8 mouse cellular contexts compared by ENCODE assay signal in genomic region chr13:21882760-21883405, GRCm38 (mm10). TPM values are rescaled to one million over a fixed set of nuclear protein-coding genes. Genes with fewer than 3 reads are reported as not detected.
DNase-seq lines count a peak whose midpoint lies in the region; ATAC-seq and TF ChIP-seq lines count a peak whose summit lies in the region.

No protein-coding gene starts in this region.

- whole genome bisulfite sequencing in forebrain, embryonic 13.5 days = under 1% methylated on average over 13 of the region's 13 CpGs
- WGBS in limb, embryonic 11.5 days = under 1% methylated on average over 13 of the region's 13 CpGs
- WGBS in midbrain, embryonic 14.5 days = 2% methylated on average over 13 of the region's 13 CpGs
- WGBS in stomach, postnatal 0 days = 6% methylated on average over 13 of the region's 13 CpGs

- H3K4me2 ChIP-seq in forebrain, embryonic 13.5 days = peak overlapping the region; percentile 42
- peak overlapping the region; percentile 42 for H3K4me2 ChIP-seq in limb, embryonic 11.5 days (ENCODE audit: low read depth, severe bottlenecking)
- H3K4me2 ChIP-seq in midbrain, embryonic 14.5 days (ENCODE audit: low read length) = peak overlapping the region; percentile 30
- peak overlapping the region; percentile 45 for H3K4me2 ChIP-seq in stomach, postnatal 0 days (replicated peaks; ENCODE audit: low read depth)

- no peaks in the 10 kb centered on the region for H3K9me3 ChIP-seq in forebrain, embryonic 13.5 days (replicated peaks)
- no peaks in the 10 kb centered on the region for H3K9me3 ChIP-seq in limb, embryonic 11.5 days (ENCODE audit: control insufficient read depth, low read length)
- no peaks in the 10 kb centered on the region for H3K9me3 ChIP-seq in midbrain, embryonic 14.5 days (ENCODE audit: control insufficient read depth, low read length)
- no peaks in the 10 kb centered on the region for H3K9me3 ChIP-seq in stomach, postnatal 0 days (ENCODE audit: control insufficient read depth, low read length)

- H3K4me1 ChIP-seq in forebrain, embryonic 13.5 days = peaks cover 8% of the 10 kb centered on the region
- no peaks in the 10 kb centered on the region for H3K4me1 ChIP-seq in limb, embryonic 11.5 days (ENCODE audit: control insufficient read depth, insufficient read depth, low read length)
- no peaks in the 10 kb centered on the region for H3K4me1 ChIP-seq in midbrain, embryonic 14.5 days (ENCODE audit: control insufficient read depth, insufficient read depth, low read length)
- H3K4me1 ChIP-seq in stomach, postnatal 0 days (replicated peaks; ENCODE audit: control insufficient read depth, insufficient read depth) = no peaks in the 10 kb centered on the region

- peaks cover 6% of the 10 kb centered on the region; the same call in 1 of the 2 replicates for H3K27me3 ChIP-seq in forebrain, embryonic 13.5 days
- no peaks in the 10 kb centered on the region for H3K27me3 ChIP-seq in limb, embryonic 11.5 days (ENCODE audit: control insufficient read depth, insufficient read depth, low read length)
- H3K27me3 ChIP-seq in midbrain, embryonic 14.5 days (ENCODE audit: control insufficient read depth, insufficient read depth, low read length) = peaks cover 5% of the 10 kb centered on the region
- H3K27me3 ChIP-seq in stomach, postnatal 0 days (ENCODE audit: control insufficient read depth, insufficient read depth, low read length) = no peaks in the 10 kb centered on the region

- DNase-seq in heart, adult 18-20 months = peak; percentile 15 to 56
- no peak for DNase-seq in heart, adult 11 months
- peak; percentile 72 for DNase-seq in brain, adult 2 months (ENCODE audit: low read depth, low spot score)
- peak; percentile 89 for DNase-seq in hindlimb bud, embryonic 11.5 days (ENCODE audit: extremely low spot score, low read depth, low spot score)
- peak; percentile 87 for DNase-seq in limb, embryonic 11.5 days (ENCODE audit: low spot score)
- DNase-seq in midbrain, embryonic 14.5 days = peak; percentile 71
- DNase-seq in stomach, postnatal 0 days (ENCODE audit: low spot score) = peak; percentile 21

- peak overlapping the region; percentile 31 for H3K4me3 ChIP-seq in forebrain, embryonic 13.5 days
- peak overlapping the region; percentile 28 for H3K4me3 ChIP-seq in limb, embryonic 11.5 days (ENCODE audit: low read depth, low read length)
- H3K4me3 ChIP-seq in midbrain, embryonic 14.5 days (replicated peaks; ENCODE audit: low read depth, low read length) = peak overlapping the region; percentile 17; the same call in 1 of the 2 replicates
- peak overlapping the region; percentile 27; the same call in 1 of the 2 replicates for H3K4me3 ChIP-seq in stomach, postnatal 0 days (ENCODE audit: low read depth, low read length)

- H3K9ac ChIP-seq in forebrain, embryonic 13.5 days = no peak overlapping the region
- H3K9ac ChIP-seq in limb, embryonic 11.5 days (ENCODE audit: low read length) = peak overlapping the region; percentile 22; the same call in 1 of the 2 replicates
- no peak overlapping the region for H3K9ac ChIP-seq in midbrain, embryonic 14.5 days (replicated peaks; ENCODE audit: low read length)
- no peak overlapping the region for H3K9ac ChIP-seq in stomach, postnatal 0 days (ENCODE audit: low read length)

- ATAC-seq in forebrain, embryonic 13.5 days = no peak; the same call in 1 of the 2 replicates
- peak; percentile 62; the same call in 1 of the 2 replicates for ATAC-seq in limb, embryonic 11.5 days (ENCODE audit: insufficient number of reproducible peaks, low FRiP score, low TSS enrichment, low read depth)
- no peak for ATAC-seq in midbrain, embryonic 14.5 days (ENCODE audit: low FRiP score, low TSS enrichment)
- no peak for ATAC-seq in stomach, postnatal 0 days (ENCODE audit: low FRiP score, low TSS enrichment)

- H3K27ac ChIP-seq in forebrain, embryonic 13.5 days = no peak overlapping the region
- no peak overlapping the region for H3K27ac ChIP-seq in limb, embryonic 11.5 days (replicated peaks; ENCODE audit: low read depth, low read length)
- H3K27ac ChIP-seq in midbrain, embryonic 14.5 days (replicated peaks; ENCODE audit: low read depth, low read length) = no peak overlapping the region
- H3K27ac ChIP-seq in stomach, postnatal 0 days (replicated peaks) = no peak overlapping the region

- H3K36me3 ChIP-seq in forebrain, embryonic 13.5 days (ENCODE audit: poor library complexity, severe bottlenecking) = no peaks in the 10 kb centered on the region
- no peaks in the 10 kb centered on the region for H3K36me3 ChIP-seq in limb, embryonic 11.5 days (ENCODE audit: control insufficient read depth, insufficient read depth, low read length)
- H3K36me3 ChIP-seq in midbrain, embryonic 14.5 days (ENCODE audit: control insufficient read depth, insufficient read depth, low read length) = no peaks in the 10 kb centered on the region
- no peaks in the 10 kb centered on the region for H3K36me3 ChIP-seq in stomach, postnatal 0 days (ENCODE audit: control insufficient read depth, insufficient read depth, low read length)

- TF ChIP-seq CTCF in stomach, postnatal 0 days (IDR thresholded peaks at IDR 0.05; ENCODE audit: low read depth) = no peak

- TF ChIP-seq EP300 in stomach, postnatal 0 days (optimal IDR thresholded peaks at IDR 0.05) = no peak

RNA-seq across cellular contexts. Expression of gene Hist1h2br, which starts 49.3 kb away (rescaled TPM):
- total RNA-seq in heart, adult 18-20 months (2021) = 10 to 100 TPM; 28.3 to 30.7 TPM
- polyA plus RNA-seq in forebrain, embryonic 13.5 days (2015; fragmentation: Nextera tagmentation; extraction: Ambion mirVana) = 24.7 and 27.2 TPM in 2 replicates
- 21.5 and 24.2 TPM in 2 replicates for polyA plus RNA-seq in limb, embryonic 11.5 days (2014; fragmentation: Nextera tagmentation; extraction: Ambion mirVana)
- polyA plus RNA-seq in midbrain, embryonic 14.5 days (2014; fragmentation: Nextera tagmentation; extraction: Ambion mirVana) = 4.0 and 4.1 TPM in 2 replicates
- polyA plus RNA-seq in stomach, postnatal 0 days (2015; fragmentation: Nextera tagmentation; extraction: Ambion mirVana) = 8.1 and 10.0 TPM in 2 replicates

RNA-seq across cellular contexts. Expression of gene Hist1h2ap, which starts 49.6 kb away (rescaled TPM):
- total RNA-seq in heart, adult 18-20 months (2021) = 10 to 100 TPM; 11.6 to 12.2 TPM
- 4,205 and 5,125 TPM in 2 replicates for polyA plus RNA-seq in forebrain, embryonic 13.5 days (2015; fragmentation: Nextera tagmentation; extraction: Ambion mirVana)
- 6,460 and 6,662 TPM in 2 replicates for polyA plus RNA-seq in limb, embryonic 11.5 days (2014; fragmentation: Nextera tagmentation; extraction: Ambion mirVana)
- polyA plus RNA-seq in midbrain, embryonic 14.5 days (2014; fragmentation: Nextera tagmentation; extraction: Ambion mirVana) = 613 and 855 TPM in 2 replicates
- polyA plus RNA-seq in stomach, postnatal 0 days (2015; fragmentation: Nextera tagmentation; extraction: Ambion mirVana) = 1,237 and 1,874 TPM in 2 replicates

RNA-seq across cellular contexts. Expression of gene Hist1h4n, which starts 50.9 kb away (rescaled TPM):
- 1 to 10 TPM; 4.7 to 9.4 TPM for total RNA-seq in heart, adult 18-20 months (2021)
- 12.8 and 20.2 TPM in 2 replicates for polyA plus RNA-seq in forebrain, embryonic 13.5 days (2015; fragmentation: Nextera tagmentation; extraction: Ambion mirVana)
- 11.8 and 15.0 TPM in 2 replicates for polyA plus RNA-seq in limb, embryonic 11.5 days (2014; fragmentation: Nextera tagmentation; extraction: Ambion mirVana)
- 5.7 and 9.6 TPM in 2 replicates for polyA plus RNA-seq in midbrain, embryonic 14.5 days (2014; fragmentation: Nextera tagmentation; extraction: Ambion mirVana)
- 4.0 and 4.6 TPM in 2 replicates for polyA plus RNA-seq in stomach, postnatal 0 days (2015; fragmentation: Nextera tagmentation; extraction: Ambion mirVana)
